Mouse (Mus musculus): ENCODE measurements at regions not wholly inside any gene's neighbourhood (a gene's known extent, or its start where the extent isn't known, plus 50 kb on each side); places are given as distances from the start of the nearest gene placed in this dataset.

GRCm38 (mm10) chr11:19389136-19389535, 370.4 kb upstream of the Meis1 start:
- no peak overlapping the region for H3K4me3 ChIP-seq (ENCODE audit: insufficient read depth, low read depth, low read length)
- no peak overlapping the region for H3K27ac ChIP-seq (ENCODE audit: insufficient read depth, low read depth, low read length)
- TF ChIP-seq POLR2A (IDR thresholded peaks at IDR 0.05; ENCODE audit: low read depth, low read length) = no peak
- TF ChIP-seq CTCF (conservative IDR thresholded peaks at IDR 0.05; ENCODE audit: insufficient read depth, insufficient read length, low read depth, low read length) = no peak
- H3K4me1 ChIP-seq (ENCODE audit: control insufficient read depth, insufficient read depth, low read length) = no peaks in the 10 kb centered on the region
- no peak for DNase-seq
- H3K27me3 ChIP-seq (replicated peaks; ENCODE audit: control insufficient read depth, insufficient read depth, low read length) = no peaks in the 10 kb centered on the region
- H3K36me3 ChIP-seq (ENCODE audit: control insufficient read depth, insufficient read depth, low read length) = no peaks in the 10 kb centered on the region
- WGBS = 93% methylated on average over 6 of the region's 6 CpGs

- H3K4me1 ChIP-seq (ENCODE audit: control insufficient read depth, insufficient read depth, low read length) = no peaks in the 10 kb centered on the region
- TF ChIP-seq POLR2A (IDR thresholded peaks at IDR 0.05; ENCODE audit: low read depth, low read length) = no peak
Observed at GRCm38 (mm10) chr11:19392190-19392589, 373.4 kb upstream of the Meis1 start.

GRCm38 (mm10) chr11:19394372-19394771, 375.6 kb upstream of the Meis1 start:
- no peaks in the 10 kb centered on the region for H3K27me3 ChIP-seq (replicated peaks; ENCODE audit: control insufficient read depth, insufficient read depth, low read length)
- TF ChIP-seq CTCF (conservative IDR thresholded peaks at IDR 0.05; ENCODE audit: insufficient read depth, insufficient read length, low read depth, low read length) (no peak), POLR2A (IDR thresholded peaks at IDR 0.05; ENCODE audit: low read depth, low read length) (no peak)
- no peaks in the 10 kb centered on the region for H3K36me3 ChIP-seq (ENCODE audit: control insufficient read depth, insufficient read depth, low read length)

More at GRCm38 (mm10) chr11:19392190-19392589, 373.4 kb upstream of the Meis1 start:
- no peaks in the 10 kb centered on the region for H3K36me3 ChIP-seq (ENCODE audit: control insufficient read depth, insufficient read depth, low read length)
- no peak overlapping the region for H3K4me3 ChIP-seq (ENCODE audit: insufficient read depth, low read depth, low read length)
- 77% methylated on average over 1 of the region's 1 CpGs for WGBS
- no peaks in the 10 kb centered on the region for H3K27me3 ChIP-seq (replicated peaks; ENCODE audit: control insufficient read depth, insufficient read depth, low read length)
- no peak overlapping the region for H3K27ac ChIP-seq (ENCODE audit: insufficient read depth, low read depth, low read length)
- no peak for DNase-seq

GRCm38 (mm10) chr11:19400396-19400795, 381.6 kb upstream of the Meis1 start:
- WGBS = 84% methylated on average over 7 of the region's 7 CpGs
- DNase-seq = no peak
- no peak overlapping the region for H3K4me3 ChIP-seq (ENCODE audit: insufficient read depth, low read depth, low read length)
- no peak for TF ChIP-seq POLR2A (IDR thresholded peaks at IDR 0.05; ENCODE audit: low read depth, low read length)
- TF ChIP-seq CTCF (conservative IDR thresholded peaks at IDR 0.05; ENCODE audit: insufficient read depth, insufficient read length, low read depth, low read length) = no peak
- H3K27me3 ChIP-seq (replicated peaks; ENCODE audit: control insufficient read depth, insufficient read depth, low read length) = no peaks in the 10 kb centered on the region
- no peak overlapping the region for H3K27ac ChIP-seq (ENCODE audit: insufficient read depth, low read depth, low read length)
- no peaks in the 10 kb centered on the region for H3K36me3 ChIP-seq (ENCODE audit: control insufficient read depth, insufficient read depth, low read length)
- H3K4me1 ChIP-seq (ENCODE audit: control insufficient read depth, insufficient read depth, low read length) = no peaks in the 10 kb centered on the region

More at GRCm38 (mm10) chr11:19394372-19394771, 375.6 kb upstream of the Meis1 start:
- Histone ChIP-seq H3K4me1 (ENCODE audit: control insufficient read depth, insufficient read depth, low read length) (no peaks in the 10 kb centered on the region), H3K4me3 (ENCODE audit: insufficient read depth, low read depth, low read length) (no peak overlapping the region), H3K27ac (ENCODE audit: insufficient read depth, low read depth, low read length) (no peak overlapping the region)
- DNase-seq = no peak

GRCm38 (mm10) chr11:19420143-19420542, 401.4 kb upstream of the Meis1 start:
- TF ChIP-seq POLR2A (IDR thresholded peaks at IDR 0.05; ENCODE audit: low read depth, low read length) (no peak), CTCF (conservative IDR thresholded peaks at IDR 0.05; ENCODE audit: insufficient read depth, insufficient read length, low read depth, low read length) (no peak)
- Histone ChIP-seq H3K27me3 (replicated peaks; ENCODE audit: control insufficient read depth, insufficient read depth, low read length) (no peaks in the 10 kb centered on the region), H3K4me3 (ENCODE audit: insufficient read depth, low read depth, low read length) (no peak overlapping the region), H3K36me3 (ENCODE audit: control insufficient read depth, insufficient read depth, low read length) (no peaks in the 10 kb centered on the region), H3K27ac (ENCODE audit: insufficient read depth, low read depth, low read length) (no peak overlapping the region), H3K4me1 (ENCODE audit: control insufficient read depth, insufficient read depth, low read length) (peaks cover 2% of the 10 kb centered on the region; the same call in 1 of the 2 replicates)
- DNase-seq = no peak
- WGBS = 90% methylated on average over 2 of the region's 2 CpGs

GRCm38 (mm10) chr11:19423268-19423667, 404.5 kb upstream of the Meis1 start:
- TF ChIP-seq CTCF (conservative IDR thresholded peaks at IDR 0.05; ENCODE audit: insufficient read depth, insufficient read length, low read depth, low read length) = no peak
- no peak for TF ChIP-seq POLR2A (IDR thresholded peaks at IDR 0.05; ENCODE audit: low read depth, low read length)
- Histone ChIP-seq H3K4me3 (ENCODE audit: insufficient read depth, low read depth, low read length) (no peak overlapping the region), H3K36me3 (ENCODE audit: control insufficient read depth, insufficient read depth, low read length) (no peaks in the 10 kb centered on the region), H3K4me1 (ENCODE audit: control insufficient read depth, insufficient read depth, low read length) (peaks cover 2% of the 10 kb centered on the region; the same call in 1 of the 2 replicates), H3K27ac (ENCODE audit: insufficient read depth, low read depth, low read length) (peak overlapping the region; percentile 53; the same call in 1 of the 2 replicates), H3K27me3 (replicated peaks; ENCODE audit: control insufficient read depth, insufficient read depth, low read length) (no peaks in the 10 kb centered on the region)
- DNase-seq = peak; percentile 30

GRCm38 (mm10) chr11:19423841-19424815, 405.3 kb upstream of the Meis1 start:
- Histone ChIP-seq H3K4me1 (ENCODE audit: control insufficient read depth, insufficient read depth, low read length) (peaks cover 2% of the 10 kb centered on the region; the same call in 1 of the 2 replicates), H3K27me3 (replicated peaks; ENCODE audit: control insufficient read depth, insufficient read depth, low read length) (no peaks in the 10 kb centered on the region), H3K27ac (ENCODE audit: insufficient read depth, low read depth, low read length) (peak overlapping the region; percentile 53; the same call in 1 of the 2 replicates), H3K36me3 (ENCODE audit: control insufficient read depth, insufficient read depth, low read length) (no peaks in the 10 kb centered on the region), H3K4me3 (ENCODE audit: insufficient read depth, low read depth, low read length) (no peak overlapping the region)
- WGBS = 12% methylated on average over 20 of the region's 20 CpGs
- peak; percentile 68 for DNase-seq
- TF ChIP-seq POLR2A (IDR thresholded peaks at IDR 0.05; ENCODE audit: low read depth, low read length) (no peak), CTCF (conservative IDR thresholded peaks at IDR 0.05; ENCODE audit: insufficient read depth, insufficient read length, low read depth, low read length) (no peak)

All from kidney, adult 2 months (tissue).